Mouse (Mus musculus) ovary, postnatal 14 days (tissue): ENCODE data around the gene Csnk2b.
"Not testable (repeated sequence)": the region's sequence is repeated elsewhere in the genome, so short reads cannot be mapped to it uniquely, and the experiment has no call there.

Experiments
- DNase-seq: peaks from one replicate; pipeline ENCODE4 v3.0.0; 2022; ENCODE audit warnings: low spot score

Gene Csnk2b

GRCm38 (mm10) chr17:35152121-35152520 lies 30.3 kb upstream of the Csnk2b start:
- no peak for DNase-seq

- DNase-seq = no peak
Measured at GRCm38 (mm10) chr17:35147922-35148639, 26.2 kb upstream of the Csnk2b start.

- DNase-seq = no peak
Measured at GRCm38 (mm10) chr17:35147348-35147747, 25.5 kb upstream of the Csnk2b start.

- no peak for DNase-seq
Measured at GRCm38 (mm10) chr17:35146139-35146538, 24.3 kb upstream of the Csnk2b start.

- DNase-seq = no peak
Measured at GRCm38 (mm10) chr17:35141971-35142370, 20.1 kb upstream of the Csnk2b start.

- no peak for DNase-seq
Measured at GRCm38 (mm10) chr17:35140490-35140996, 18.7 kb upstream of the Csnk2b start.

- DNase-seq = no peak
Measured at GRCm38 (mm10) chr17:35139269-35139668, 17.4 kb upstream of the Csnk2b start.

- no peak for DNase-seq
Measured at GRCm38 (mm10) chr17:35135591-35136320, 13.9 kb upstream of the Csnk2b start.

- DNase-seq = peak; percentile 91
Measured at GRCm38 (mm10) chr17:35134801-35135590, 13.1 kb upstream of the Csnk2b start, which contains the start of gene Bag6. TSS of gene Bag6 (plus strand) at chr17:35135178.

- DNase-seq = no peak
Measured at GRCm38 (mm10) chr17:35133517-35133916, 11.7 kb upstream of the Csnk2b start.

- no peak for DNase-seq
Measured at GRCm38 (mm10) chr17:35132174-35132560, 10.3 kb upstream of the Csnk2b start.

GRCm38 (mm10) chr17:35131500-35132173 lies 9.8 kb upstream of the Csnk2b start, which contains the start of gene Apom:
TSS of gene Apom (minus strand) at chr17:35132050.
- no peak for DNase-seq

- DNase-seq = no peak
Measured at GRCm38 (mm10) chr17:35131038-35131437, 9.2 kb upstream of the Csnk2b start.

GRCm38 (mm10) chr17:35128996-35129395 lies 7.1 kb upstream of the Csnk2b start:
- DNase-seq = no peak

GRCm38 (mm10) chr17:35127017-35127416 lies 5.2 kb upstream of the Csnk2b start:
- DNase-seq = no peak

- DNase-seq = peak; percentile 62
Measured at GRCm38 (mm10) chr17:35126206-35126611, 4.4 kb upstream of the Csnk2b start, which contains the start of gene D17H6S53E. TSS of gene D17H6S53E (plus strand) at chr17:35126373.

GRCm38 (mm10) chr17:35125578-35125977 lies 3.7 kb upstream of the Csnk2b start:
- DNase-seq = no peak

- no peak for DNase-seq
Measured at GRCm38 (mm10) chr17:35125081-35125480, 3.2 kb upstream of the Csnk2b start.

- not testable (repeated sequence) for DNase-seq
Measured at GRCm38 (mm10) chr17:35124261-35124896, 2.5 kb upstream of the Csnk2b start.

GRCm38 (mm10) chr17:35123287-35123686 lies 1.4 kb upstream of the Csnk2b start:
- not testable (repeated sequence) for DNase-seq
